Mouse (Mus musculus) layer of hippocampus, adult 2 months (tissue): Measurements from ENCODE around the gene Gmip. TPM values are rescaled to one million over a fixed set of nuclear protein-coding genes. Genes with fewer than 3 reads are reported as not detected.

Experiments used
- DNase-seq, 2 experiments: peaks; one replicate each; pipeline ENCODE4 v3.0.0; 2022; ENCODE audit warnings: low spot score in 2 of 2
- H3K27ac ChIP-seq: fragments of 200-600 bp; 2 replicates; pipeline ENCODE4 v1.8.1; 2022
- H3K4me3 ChIP-seq: fragments of 200-600 bp; 2 replicates; pipeline ENCODE4 v1.8.1; 2022; ENCODE audit warnings: mild to moderate bottlenecking
- CTCF ChIP-seq: fragments of 200-600 bp; conservative IDR thresholded peaks from 2 replicates; pipeline ENCODE4 v1.8.1; 2022; ENCODE audit warnings: antibody characterized with exemption, mild to moderate bottlenecking, moderate library complexity
- long read RNA-seq, 2 experiments: library from polyadenylated mRNA; stranded (forward); transcript quantifications; one replicate each; pipeline ENCODE4 v2.0.0; 2021; ENCODE audit warnings: borderline mapping rate in 2 of 2
- total RNA-seq, 2 experiments: library from RNA; stranded (reverse); gene quantifications; 2 replicates each; pipeline ENCODE4 v1.2.3; 2021

The Gmip gene
- total RNA-seq, result 10 to 100 TPM; 11.1 to 15.7 TPM
- long read RNA-seq, experiment 1, partial matches to known transcripts, result 3 of 6 reads
- long read RNA-seq, experiment 1, other reads (novel, unspliced or antisense), result 2 of 6 reads
- long read RNA-seq, experiment 2, partial matches to known transcripts, result 2 of 6 reads
- long read RNA-seq, experiment 2, other reads (novel, unspliced or antisense), result 1 of 6 reads

DNA sequence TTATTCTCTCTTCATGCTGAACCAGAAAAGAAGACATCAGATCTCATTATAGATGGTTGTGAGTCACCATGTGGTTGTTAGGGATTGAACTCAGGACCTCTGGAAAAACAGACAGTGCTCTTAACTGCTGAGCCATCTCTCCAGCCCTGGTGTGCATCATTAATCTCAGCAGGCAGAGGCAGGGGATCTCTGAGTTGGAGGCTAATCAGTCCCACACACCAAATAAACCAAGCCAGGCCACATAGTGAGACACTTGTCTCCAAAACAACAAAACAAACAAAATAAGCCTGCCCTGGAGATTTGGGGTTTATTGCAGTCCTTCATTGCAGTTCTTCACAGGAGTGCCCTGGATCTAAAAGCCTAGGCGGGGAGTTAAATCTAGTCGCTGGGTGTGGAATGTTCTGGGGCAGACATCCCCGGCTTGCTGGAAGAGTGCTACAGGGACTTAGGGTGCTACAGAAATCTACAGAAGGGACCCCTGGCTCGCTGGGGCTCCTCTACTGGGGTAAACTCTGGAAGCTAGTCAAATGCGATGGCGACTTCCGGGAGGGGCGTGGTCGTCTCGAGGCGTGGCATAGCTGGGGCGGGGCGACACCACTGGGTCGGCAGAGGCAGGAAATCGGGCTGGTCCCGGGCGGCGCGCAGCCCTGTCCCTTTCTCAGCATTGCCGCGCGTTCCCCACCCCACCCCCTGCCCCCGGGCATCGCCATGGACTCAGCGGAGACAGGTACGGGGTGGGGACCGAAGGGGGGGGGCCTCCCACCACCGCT lies at the start of gene Gmip:
Gene Gmip (plus strand): TSS at position 586 of the 770 bp plus-strand sequence.
- H3K4me3 ChIP-seq, result peak within 1 kb of the TSS; percentile 57
- DNase-seq, result peak; percentile 43 to 59
- peak within 1 kb of the TSS; percentile 70; the same call in 1 of the 2 replicates for H3K27ac ChIP-seq
- TF ChIP-seq CTCF, result no peak

DNA sequence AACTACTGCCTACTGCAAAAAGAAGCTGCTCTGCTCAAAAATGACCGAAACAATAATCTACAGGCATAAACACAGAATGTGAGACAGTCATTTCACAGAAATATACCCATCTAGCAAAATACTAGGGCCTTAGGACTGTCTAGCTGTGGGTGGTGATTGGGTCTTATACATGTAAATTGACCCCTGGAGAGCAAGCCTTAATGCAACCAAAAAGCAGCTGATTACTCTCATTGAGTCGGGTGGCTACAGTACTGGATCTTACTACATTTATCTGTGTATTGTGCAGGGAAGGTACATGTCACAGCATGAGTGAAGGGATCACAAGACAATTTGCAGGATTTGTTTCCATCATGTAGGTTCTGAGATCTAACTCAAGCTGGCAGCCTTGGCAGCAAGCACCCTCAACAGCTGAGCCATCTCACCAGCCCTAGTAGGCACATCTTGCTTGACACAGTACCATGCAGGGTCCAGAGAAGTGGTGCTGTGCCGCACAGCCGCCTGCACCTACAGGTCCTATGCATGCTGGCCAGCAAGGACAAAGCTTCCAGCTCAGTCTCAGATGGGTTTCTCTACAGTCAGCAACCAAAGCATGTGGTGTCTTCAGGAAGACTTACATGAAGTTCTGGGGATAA lies 46.5 kb upstream of the Gmip start:
- no peak for TF ChIP-seq CTCF
- Histone ChIP-seq H3K27ac (no peak overlapping the region), H3K4me3 (no peak overlapping the region)
- DNase-seq, result no peak

- Histone ChIP-seq H3K27ac (no peak overlapping the region), H3K4me3 (no peak overlapping the region)
- DNase-seq, result no peak
- no peak for TF ChIP-seq CTCF
Observed at GRCm38 (mm10) chr8:69771221-69771620, 37.3 kb upstream of the Gmip start.

DNA sequence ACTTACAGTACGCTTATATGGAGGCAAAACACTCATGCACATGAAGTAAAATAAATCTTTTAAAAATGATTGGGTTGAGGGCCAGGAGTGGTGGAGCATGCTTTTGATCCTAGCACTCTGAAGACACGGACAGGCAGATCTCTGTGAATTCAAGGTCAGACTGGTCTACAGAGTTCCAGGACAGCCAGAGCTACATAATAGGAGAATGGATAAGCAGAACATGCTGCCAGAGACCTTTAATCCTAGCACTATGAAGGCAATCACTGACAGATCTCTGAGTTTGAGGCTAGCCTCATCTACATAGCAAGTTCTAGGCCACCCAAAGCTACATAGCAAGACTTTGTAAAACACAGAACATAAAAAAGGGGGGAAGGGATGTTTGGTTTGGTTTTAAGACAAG lies 36.4 kb upstream of the Gmip start:
- no peak for DNase-seq
- no peak overlapping the region for H3K27ac ChIP-seq
- no peak for TF ChIP-seq CTCF
- no peak overlapping the region for H3K4me3 ChIP-seq

GRCm38 (mm10) chr8:69774503-69775148 lies 33.9 kb upstream of the Gmip start, which contains the start of gene Gm20422:
Gene Gm20422 (minus strand): TSS chr8:69774886.
- peak; percentile 81 to 91 for DNase-seq
- H3K4me3 ChIP-seq, result peak within 1 kb of the TSS; percentile 88
- peak; percentile 19 for TF ChIP-seq CTCF
- H3K27ac ChIP-seq, result peak within 1 kb of the TSS; percentile 100

DNA sequence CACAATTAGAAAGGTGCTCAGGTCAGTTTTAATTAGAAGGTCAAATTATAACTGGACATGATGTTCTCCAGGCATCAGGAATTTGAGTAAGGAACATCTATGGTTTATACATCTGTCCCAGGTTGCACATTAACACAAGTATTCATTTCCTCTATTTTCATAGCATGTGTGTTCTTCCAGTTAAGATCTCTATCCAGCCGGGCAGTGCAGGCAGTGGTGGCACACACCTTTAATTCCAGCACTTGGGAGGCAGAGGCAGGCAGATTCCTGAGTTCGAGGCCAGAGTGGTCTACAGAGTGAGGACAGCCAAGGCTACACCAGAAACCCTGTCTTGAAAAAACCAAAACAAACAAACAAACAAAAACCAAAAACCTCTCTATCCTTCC lies 33.3 kb upstream of the Gmip start:
- TF ChIP-seq CTCF, result no peak
- DNase-seq, result no peak
- Histone ChIP-seq H3K4me3 (peak overlapping the region; percentile 88), H3K27ac (peak overlapping the region; percentile 100)

DNA sequence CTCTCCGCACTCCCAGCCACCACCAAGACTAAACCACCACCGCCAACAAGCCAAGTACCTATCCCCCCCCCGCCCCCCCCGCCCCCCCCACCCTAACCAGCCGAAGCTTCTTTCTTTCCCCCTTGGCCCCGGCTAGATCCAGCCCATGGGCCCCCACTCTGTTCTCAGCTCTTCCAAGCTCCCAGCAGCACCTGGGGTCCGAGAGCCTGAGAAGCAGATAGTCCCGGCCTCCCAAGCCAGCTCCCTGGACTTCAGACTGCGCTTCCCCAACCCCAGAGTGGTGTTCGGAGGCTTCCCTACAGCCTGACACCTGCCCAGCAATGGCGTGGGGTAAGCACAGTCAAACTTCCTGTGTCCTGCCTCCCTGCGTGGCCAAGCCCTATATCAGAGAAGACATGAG lies 31.4 kb upstream of the Gmip start:
- no peak for DNase-seq
- Histone ChIP-seq H3K4me3 (no peak overlapping the region), H3K27ac (no peak overlapping the region)
- no peak for TF ChIP-seq CTCF

- DNase-seq, result no peak
- TF ChIP-seq CTCF, result no peak
- Histone ChIP-seq H3K4me3 (no peak overlapping the region), H3K27ac (no peak overlapping the region)
Observed at GRCm38 (mm10) chr8:69789105-69789504, 19.4 kb upstream of the Gmip start.

- Histone ChIP-seq H3K4me3 (no peak overlapping the region), H3K27ac (no peak overlapping the region)
- TF ChIP-seq CTCF, result no peak
- DNase-seq, result no peak
Observed at GRCm38 (mm10) chr8:69789731-69790130, 18.7 kb upstream of the Gmip start.

- TF ChIP-seq CTCF, result no peak
- Histone ChIP-seq H3K27ac (peak overlapping the region; percentile 92), H3K4me3 (peak overlapping the region; percentile 96)
- no peak for DNase-seq
Observed at GRCm38 (mm10) chr8:69790364-69790763, 18.1 kb upstream of the Gmip start.

- peak within 1 kb of the TSS; percentile 96 for H3K4me3 ChIP-seq
- H3K27ac ChIP-seq, result peak within 1 kb of the TSS; percentile 92
- DNase-seq, result peak; percentile 84 to 87
- TF ChIP-seq CTCF, result no peak
Observed at GRCm38 (mm10) chr8:69790773-69791367, 17.6 kb upstream of the Gmip start, which contains the start of the genes Atp13a1 and Zfp866. Gene Atp13a1 (plus strand): TSS chr8:69791163. Gene Zfp866 (minus strand): TSS chr8:69791178.

DNA sequence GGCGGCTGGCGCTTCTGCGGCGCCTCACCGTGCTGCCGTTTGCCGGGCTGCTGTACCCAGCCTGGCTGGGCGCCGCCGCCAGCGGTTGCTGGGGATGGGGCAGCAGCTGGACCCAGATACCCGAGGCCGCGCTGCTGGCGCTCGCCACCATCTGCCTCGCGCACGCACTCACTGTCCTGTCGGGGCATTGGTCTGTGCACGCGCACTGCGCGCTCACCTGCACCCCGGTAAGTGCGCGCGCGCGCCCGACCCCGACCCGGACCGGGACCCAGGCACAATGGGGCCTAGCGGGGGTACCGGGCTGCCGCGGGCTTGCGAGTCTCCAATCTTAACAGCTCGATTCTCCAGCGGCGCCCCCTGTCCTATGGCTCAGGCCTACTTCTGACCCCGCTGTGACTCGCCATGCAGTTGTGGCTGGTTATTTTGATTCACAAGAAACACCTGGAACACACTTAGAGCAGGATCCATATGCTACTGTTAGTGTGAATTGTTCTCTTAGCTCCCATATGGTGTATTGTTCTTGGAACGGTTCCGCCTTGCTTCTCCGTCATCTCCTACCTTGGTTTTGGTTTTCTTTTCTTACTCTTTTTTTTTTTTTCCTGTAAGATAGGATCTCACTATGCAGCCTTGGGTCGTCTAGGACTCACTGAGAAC lies 16.9 kb upstream of the Gmip start:
- Histone ChIP-seq H3K4me3 (peak overlapping the region; percentile 96), H3K27ac (peak overlapping the region; percentile 92)
- DNase-seq, result no peak
- TF ChIP-seq CTCF, result no peak
